Mouse (Mus musculus): ENCODE measurements around the gene St3gal3. TPM values are rescaled to one million over a fixed set of nuclear protein-coding genes. Genes with fewer than 3 reads are reported as not detected.
A peak's percentile ranks its signal among the peaks of the same experiment; 100 is the strongest.

Gene St3gal3
- total RNA-seq, 4 experiments from 2014 or later = 61.5 to 67.5 (median 67.2) TPM

DNA sequence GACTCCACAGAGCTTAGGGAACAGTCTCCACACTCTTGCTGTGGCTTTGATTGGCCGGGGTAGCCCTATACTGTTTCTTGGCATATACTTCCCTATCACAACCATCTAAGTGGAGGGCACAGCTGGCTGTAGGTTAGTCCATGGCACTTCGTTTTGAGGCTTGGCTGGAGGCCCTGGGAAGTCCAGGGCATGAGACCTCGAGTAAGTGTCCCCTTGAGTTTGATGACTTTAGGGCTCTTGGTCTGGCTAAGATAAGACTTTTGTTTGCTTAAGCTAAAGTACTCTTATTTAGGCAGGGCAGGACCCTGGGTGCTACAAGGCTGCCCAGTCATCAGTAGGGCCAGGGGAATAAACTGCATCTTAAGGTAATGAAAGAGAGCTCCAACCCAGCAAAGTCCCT lies 236.6 kb downstream of the St3gal3 start:
- DNase-seq (ENCODE audit: low spot score) = no peak

DNA sequence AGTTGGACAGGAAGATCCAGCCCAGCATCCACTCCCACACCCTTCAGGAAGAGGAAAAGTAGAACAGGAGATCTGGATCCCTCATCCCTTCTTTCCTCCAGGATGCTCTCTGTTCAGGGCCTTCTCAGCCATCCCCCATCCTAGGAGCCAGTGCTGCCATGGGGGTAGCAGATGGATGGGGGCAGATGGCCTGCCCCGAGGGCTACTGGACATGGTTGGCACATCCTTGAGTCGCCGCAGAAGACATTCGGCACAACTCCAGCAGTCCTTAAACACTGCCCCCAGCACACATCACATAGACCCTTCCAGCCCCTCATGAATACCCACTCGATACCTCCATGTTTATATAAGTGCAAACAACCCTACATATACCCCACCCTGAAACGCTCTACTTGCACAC lies 238.7 kb downstream of the St3gal3 start:
- no peak for DNase-seq (ENCODE audit: low spot score)

DNA sequence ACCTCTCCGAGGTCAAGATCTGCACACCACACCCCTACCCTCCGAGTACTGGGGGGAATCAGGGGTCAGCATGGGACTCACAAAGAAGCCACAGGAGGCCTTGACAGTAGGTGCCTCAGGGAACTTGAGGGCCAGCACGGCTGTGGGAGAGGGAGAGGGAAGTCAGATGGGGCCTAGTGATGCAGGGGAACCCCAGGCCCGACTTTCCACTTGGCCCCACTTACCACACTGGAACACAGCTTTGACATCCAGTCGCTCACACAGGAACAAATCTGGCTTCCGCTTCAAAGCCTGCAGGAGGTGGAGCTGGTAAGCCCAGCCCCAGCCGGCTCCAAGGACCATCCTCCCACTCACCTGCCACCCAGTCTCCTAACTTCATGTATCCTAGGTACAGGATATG lies 239.4 kb downstream of the St3gal3 start:
- no peak for DNase-seq (ENCODE audit: low spot score)

DNA sequence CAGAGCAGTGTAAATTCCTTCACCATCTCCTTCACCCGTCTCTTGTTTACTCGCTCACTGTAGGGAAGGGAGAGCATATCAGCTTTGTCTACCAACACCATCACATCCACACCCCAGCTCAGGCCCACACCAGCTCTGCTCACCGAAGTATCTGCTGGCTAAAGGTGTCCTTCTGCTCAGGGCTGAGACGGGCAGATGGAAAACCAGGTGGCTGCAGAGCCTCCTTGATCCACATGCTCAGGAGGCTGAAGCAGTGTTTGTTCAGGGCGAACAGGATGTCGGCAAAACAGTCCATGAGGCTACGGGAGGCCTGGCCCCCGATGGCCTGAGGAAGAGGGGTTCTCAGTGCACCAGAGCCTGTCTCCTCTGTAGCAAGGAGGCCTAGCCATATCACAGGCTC lies 240.1 kb downstream of the St3gal3 start:
- no peak for DNase-seq (ENCODE audit: low spot score)

DNA sequence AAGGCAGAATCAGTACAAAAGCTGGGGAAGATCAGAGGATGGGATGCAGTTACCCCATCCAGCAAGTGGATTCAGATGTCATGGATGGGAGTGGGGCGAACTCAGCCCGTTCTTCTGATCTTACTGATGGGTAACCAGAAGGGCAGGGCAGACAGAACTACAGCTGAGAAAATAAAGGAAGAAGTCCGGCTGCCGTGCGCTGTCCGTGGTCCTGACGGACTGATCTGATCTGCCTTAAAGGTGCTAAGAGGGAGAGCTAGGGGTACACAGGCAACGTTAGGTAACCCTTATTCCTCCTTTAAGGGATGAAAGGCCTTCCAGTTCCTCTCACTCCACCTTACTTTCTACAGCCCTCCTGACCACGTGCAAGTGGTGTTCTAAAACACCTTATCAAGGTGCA lies 241.3 kb downstream of the St3gal3 start:
- no peak for DNase-seq (ENCODE audit: low spot score)

DNA sequence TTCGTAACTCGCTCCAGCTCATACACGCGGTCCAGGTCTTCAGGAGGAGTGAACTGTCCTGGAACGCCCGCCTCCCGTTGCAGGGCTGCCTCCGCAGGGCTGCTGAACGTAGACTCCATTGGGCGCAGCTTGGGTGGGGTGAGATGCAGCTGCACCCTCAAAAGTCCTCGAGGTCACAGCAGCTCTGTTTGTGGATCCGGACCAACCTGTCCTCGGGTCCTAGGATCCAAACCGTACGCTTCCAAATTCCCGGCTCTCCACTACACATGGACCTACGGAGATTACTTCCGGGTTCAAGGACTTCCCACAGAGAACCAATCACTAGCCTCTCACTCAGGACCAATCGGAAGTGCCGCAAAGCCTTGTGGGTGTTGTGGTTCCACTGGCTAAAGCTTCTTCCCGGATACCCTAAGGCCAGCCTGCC lies 243.0 kb downstream of the St3gal3 start, which contains the start of gene Dph2:
Gene Dph2, minus strand, starts transcription at position 295 of the 424 bp plus-strand sequence.
- peak; percentile 92 for DNase-seq (ENCODE audit: low spot score)

DNA sequence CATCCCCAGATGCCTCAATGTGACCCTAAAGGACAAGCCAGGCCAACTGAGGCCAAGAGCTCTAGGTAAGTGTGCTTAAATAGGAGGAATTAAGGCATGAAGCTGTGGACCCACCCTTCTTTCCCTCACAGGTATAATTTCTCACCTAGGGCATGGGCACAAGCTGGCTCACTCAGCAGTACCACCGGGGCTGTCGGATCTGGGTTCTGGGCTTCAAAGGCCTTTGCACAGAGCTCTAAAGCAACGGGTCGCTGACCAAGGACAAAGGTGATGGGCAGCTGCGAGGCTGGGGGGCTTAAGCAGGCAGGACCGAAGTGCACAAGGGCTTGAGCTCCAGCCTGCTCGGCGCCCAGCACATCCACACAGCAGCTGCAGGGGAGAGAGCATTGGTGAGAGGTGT lies 244.0 kb downstream of the St3gal3 start:
- no peak for DNase-seq (ENCODE audit: low spot score)

DNA sequence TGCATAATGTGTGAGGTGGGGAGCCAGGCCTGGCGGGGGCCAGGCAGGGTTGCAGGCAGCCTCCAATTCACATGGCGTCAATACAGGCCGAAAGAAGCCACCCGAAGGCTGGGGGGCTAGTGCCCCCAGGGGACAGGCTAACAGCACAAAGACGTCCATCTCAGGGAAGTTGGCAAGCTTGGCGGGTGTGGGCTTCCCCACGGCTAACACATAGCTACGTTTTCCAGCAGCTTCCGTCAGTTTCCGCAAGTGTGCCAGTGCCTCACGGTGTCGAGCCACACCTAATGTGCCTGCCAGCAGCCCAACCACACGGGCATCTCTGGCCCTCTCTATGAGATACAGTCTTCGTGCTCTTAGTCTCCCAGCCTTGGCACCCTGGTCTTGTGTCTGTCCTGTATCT lies 244.7 kb downstream of the St3gal3 start:
- no peak for DNase-seq (ENCODE audit: low spot score)

DNA sequence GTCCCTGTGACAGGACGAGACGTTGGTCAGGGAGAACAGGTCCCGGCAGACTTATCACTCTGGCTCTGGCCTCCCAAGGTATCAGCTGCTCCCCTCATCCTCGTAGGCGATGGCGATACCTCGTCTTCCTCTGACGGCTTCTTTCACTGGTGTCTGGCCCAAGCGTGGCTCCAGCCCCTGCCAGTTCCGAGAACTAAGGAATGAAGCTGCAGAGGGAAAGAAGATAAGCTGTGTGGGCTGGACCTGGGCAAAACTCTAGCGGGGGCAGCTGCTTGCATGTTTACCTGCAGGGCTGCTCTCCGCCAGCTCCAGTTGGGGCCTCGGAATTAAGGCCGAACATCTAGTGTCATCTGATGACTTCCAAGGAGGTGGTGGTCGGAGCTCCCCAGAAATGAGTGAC lies 245.2 kb downstream of the St3gal3 start:
- no peak for DNase-seq (ENCODE audit: low spot score)

DNA sequence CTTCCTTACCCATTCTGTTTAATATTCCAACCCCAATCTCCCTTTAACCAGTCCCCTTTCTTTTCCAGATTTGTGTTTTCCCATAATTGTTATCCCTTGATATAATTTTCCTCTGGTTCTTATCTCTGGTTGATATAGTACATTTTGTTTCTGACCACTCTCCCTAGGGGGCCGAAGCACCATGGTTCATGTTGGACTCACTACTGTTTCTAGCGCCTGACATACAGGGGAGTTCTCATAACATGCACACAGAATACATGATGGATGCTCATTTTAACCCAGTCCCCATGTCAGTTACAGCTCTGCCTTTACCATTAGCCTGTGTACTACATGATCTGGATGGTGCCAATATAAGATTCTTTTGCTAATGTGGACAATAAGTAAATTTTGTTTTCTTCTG lies 246.8 kb downstream of the St3gal3 start:
- DNase-seq (ENCODE audit: low spot score) = no peak

DNA sequence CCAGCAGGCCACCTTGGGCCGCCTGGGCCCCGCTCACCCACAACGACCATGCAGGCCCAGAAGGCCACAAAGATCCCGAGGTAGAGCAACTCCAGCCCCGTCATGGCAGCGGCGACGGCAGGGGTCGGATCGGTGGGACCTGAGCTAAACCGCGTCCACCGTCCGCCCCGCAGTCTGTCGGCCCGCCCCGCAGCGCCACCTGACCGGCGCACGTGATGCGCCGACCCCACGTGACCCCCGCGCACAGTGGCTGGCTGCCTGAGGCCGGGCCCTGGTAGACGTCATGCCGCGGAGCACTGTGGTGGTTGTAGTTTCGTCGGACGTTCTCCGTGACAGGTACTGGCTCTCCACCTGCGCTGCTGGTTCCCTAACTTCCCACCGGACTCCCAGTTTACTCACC lies 247.6 kb downstream of the St3gal3 start, which contains the start of gene Atp6v0b:
Gene Atp6v0b, minus strand, starts transcription at position 201 of the 400 bp plus-strand sequence.
- peak; percentile 90 for DNase-seq (ENCODE audit: low spot score)

DNA sequence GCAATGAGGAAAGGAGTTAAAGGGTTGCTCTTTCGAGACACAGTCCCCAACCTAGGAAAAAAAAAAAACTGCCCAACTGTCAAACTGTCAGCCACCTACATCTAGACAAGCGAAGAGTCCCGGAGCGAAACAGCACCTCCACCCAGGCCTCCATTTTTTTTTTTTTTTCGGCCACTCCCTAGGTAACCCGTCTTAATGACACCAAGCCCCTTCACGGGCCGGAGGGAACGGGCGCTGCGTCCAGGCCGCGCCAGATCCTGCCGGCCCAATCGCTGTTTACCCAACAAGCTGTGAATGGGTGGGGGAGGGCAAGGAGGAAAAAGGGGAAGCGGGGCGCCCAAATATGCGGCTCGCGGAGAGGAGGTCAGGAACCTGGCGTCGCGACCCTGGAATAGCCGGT lies 248.1 kb downstream of the St3gal3 start:
- DNase-seq (ENCODE audit: low spot score) = no peak

DNA sequence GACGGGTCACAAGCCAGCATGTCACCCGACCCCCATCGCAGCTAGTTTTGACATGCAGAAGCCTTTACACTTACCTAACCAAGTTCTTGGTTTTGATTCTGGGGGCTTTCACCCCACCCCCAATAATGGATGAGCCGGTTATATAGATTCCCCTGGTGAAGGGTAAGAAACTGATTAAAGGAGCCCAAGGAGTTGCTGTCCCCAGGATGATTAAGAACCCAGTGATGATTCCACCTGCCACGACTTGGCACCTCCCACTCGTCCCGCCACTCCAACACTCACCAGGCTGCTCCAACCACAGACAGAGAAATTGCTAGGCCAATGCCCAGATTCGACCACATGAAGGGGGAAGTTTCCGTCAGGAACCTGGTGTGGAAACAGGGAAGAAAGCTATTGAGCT lies 248.7 kb downstream of the St3gal3 start:
- no peak for DNase-seq (ENCODE audit: low spot score)

DNA sequence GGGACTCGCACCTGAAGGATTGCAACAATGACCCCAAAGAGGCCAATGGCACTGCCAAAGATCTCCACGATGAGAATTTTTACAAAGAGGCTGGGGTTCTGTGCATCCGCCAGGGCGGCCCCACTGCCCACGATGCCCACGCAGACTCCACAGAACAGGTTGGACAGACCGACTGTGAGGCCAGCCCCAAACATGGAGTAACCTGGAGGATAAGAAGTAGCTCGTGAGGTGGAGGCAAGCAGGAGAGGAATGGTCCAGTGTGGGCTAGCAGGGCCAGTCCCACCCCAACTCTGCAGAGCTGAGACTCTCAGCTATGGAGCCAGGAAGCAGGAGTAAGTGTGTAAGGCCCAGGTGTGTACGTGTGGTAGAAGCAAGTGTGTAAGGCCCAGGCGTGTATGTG lies 249.6 kb downstream of the St3gal3 start:
- no peak for DNase-seq (ENCODE audit: low spot score)

DNA sequence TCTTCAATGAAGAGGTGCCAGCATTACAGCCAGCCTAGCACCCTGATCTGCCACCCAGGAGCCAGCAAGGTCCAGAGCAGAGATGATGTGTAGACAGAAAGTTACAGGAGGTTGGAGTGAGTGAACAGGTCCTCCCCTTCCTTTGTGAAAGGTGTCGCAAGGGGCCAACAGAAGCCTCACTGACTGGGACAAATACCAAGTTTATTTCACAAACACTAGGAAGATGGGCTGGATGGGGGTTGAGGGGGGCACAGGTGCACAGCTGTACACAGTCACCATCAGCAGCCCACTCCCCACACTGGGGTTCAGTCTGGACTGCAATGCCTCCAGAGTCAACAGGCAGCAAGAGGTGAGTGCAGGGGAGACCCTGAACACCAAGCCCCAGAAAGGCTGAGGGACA lies 250.6 kb downstream of the St3gal3 start:
- DNase-seq (ENCODE audit: low spot score) = no peak

DNA sequence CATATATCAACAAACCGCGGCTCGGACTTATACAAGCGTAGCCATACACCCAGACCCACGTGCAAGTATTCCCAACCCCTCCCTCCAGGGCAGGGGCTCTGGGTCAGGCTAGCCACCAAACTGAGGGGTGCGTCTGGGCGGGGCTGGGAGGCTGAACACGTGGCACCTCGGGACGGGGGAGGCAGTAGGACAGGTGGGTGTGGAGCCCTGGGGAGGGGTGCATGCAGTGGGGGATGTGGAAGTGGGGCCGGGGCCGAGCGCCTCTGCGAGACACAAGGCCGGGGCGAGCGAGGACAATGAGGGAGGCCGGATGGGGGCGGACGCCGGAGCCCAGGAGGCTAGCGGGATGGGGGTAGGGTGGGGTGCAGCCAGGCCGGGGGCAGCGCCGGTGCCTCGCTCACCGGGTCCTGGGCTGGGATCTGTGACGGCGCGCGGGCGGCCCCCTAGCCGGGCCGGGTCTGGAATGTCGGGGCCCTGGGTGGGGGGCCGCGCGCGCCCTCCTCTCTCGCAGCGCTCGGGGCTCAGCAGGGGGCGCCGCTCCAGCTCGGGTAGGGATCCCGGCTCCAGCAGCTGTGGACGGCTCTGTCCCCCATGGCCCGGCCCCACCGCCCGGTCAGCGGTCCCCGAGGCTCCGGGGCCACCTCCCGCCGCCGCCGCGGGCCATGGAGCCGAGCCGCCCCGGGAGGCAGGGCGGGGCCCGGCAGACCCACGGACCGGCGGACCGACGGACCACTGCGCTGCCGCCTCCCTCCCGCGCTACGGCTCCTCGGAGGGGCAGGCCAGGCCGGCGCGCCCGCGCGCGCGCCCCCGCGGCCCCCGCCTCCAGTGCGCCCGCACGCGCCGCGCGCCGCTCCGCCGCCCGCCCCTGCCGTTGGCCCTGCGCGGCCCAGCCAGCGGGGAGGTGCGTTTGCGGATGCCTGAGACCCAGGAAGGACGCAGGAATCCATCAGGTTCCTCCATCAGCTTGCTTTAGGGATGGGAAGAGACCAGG lies 251.7 kb downstream of the St3gal3 start, which contains the start of gene B4galt2:
Gene B4galt2, minus strand, starts transcription at position 787 of the 991 bp plus-strand sequence.
- no peak for DNase-seq (ENCODE audit: low spot score)

Other genes starting within 250 kb of the St3gal3 start
- gene Atp6v0b, start 247.6 kb downstream of the St3gal3 start, total RNA-seq (2022) = 100 to 1,000 TPM; 108 to 133 (median 121) TPM
- 1 to 10 TPM; 3.4 to 4.1 (median 3.9) TPM for gene Dph2, start 242.9 kb downstream of the St3gal3 start, total RNA-seq (2022)
- 10 to 100 TPM; 58.9 to 86.0 (median 75.4) TPM for gene Ipo13, start 219.9 kb downstream of the St3gal3 start, total RNA-seq (2022)
- under 1 TPM in 1 of 4 experiments, not detected in 3; 0.34 TPM for gene Artn, start 205.2 kb downstream of the St3gal3 start, total RNA-seq (2022)
- 10 to 100 TPM; 23.7 to 24.5 (median 24.1) TPM for gene Kdm4a, start 45.1 kb upstream of the St3gal3 start, total RNA-seq (2022)
- 1 to 10 TPM; 3.6 to 6.8 (median 4.6) TPM for gene Ptprf, start 156.5 kb upstream of the St3gal3 start, total RNA-seq (2022)

Measured in heart, adult 8-10 months (tissue).